ENCODE assay signal across 16 mouse cellular contexts in the genomic region with DNA sequence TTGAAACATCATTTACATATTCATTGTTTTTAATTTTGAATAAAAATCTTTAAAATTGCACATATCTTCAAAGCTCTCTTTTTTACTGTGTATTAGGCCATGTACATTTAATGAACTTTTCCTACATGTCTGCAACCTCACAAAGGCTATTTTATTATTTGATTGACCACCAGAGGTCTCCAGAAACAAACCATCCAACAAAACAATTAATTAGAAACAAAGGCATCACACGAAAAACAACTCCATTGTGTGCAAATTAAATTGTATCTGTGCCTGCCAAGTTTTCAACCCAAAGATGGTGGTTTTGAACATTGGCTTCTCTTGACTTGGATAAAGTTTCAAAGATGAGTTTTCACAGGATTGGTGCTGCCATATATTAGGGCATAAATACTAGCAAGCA.
DNase-seq lines count a peak whose midpoint lies in the region; ATAC-seq and TF ChIP-seq lines count a peak whose summit lies in the region.
"Had no signal": no experiment of that assay in that cellular context is flagged by ENCODE, and none has a peak within 500 bp of the region (broad histone marks: within the 10 kb centered on the region; RNA-seq: fewer than 3 reads in every experiment).

No protein-coding gene starts in this region.

- H3K36me3 ChIP-seq in intestine, postnatal 0 days (ENCODE audit: control insufficient read depth, insufficient read depth) = peaks cover 3% of the 10 kb centered on the region
- H3K36me3 ChIP-seq in intestine, embryonic 15.5 days = no peaks in the 10 kb centered on the region
- no peaks in the 10 kb centered on the region for H3K36me3 ChIP-seq in midbrain, embryonic 14.5 days (ENCODE audit: control insufficient read depth, insufficient read depth, low read length)
- no peaks in the 10 kb centered on the region for H3K36me3 ChIP-seq in midbrain, embryonic 11.5 days (ENCODE audit: control insufficient read depth, insufficient read depth, low read length)
- H3K36me3 ChIP-seq: lung, embryonic 15.5 days; midbrain, embryonic 13.5 days had no signal

- H3K4me2 ChIP-seq in intestine, postnatal 0 days (replicated peaks; ENCODE audit: low read depth) = no peak overlapping the region
- H3K4me2 ChIP-seq in intestine, embryonic 15.5 days (replicated peaks) = no peak overlapping the region
- H3K4me2 ChIP-seq in midbrain, embryonic 14.5 days (ENCODE audit: low read length) = no peak overlapping the region
- H3K4me2 ChIP-seq in midbrain, embryonic 11.5 days = no peak overlapping the region
- H3K4me2 ChIP-seq: lung, embryonic 15.5 days; midbrain, embryonic 13.5 days had no signal

- H3K27ac ChIP-seq in intestine, postnatal 0 days (ENCODE audit: low read depth, low read length) = no peak overlapping the region
- H3K27ac ChIP-seq in intestine, embryonic 15.5 days = no peak overlapping the region
- no peak overlapping the region for H3K27ac ChIP-seq in midbrain, embryonic 14.5 days (replicated peaks; ENCODE audit: low read depth, low read length)
- H3K27ac ChIP-seq in midbrain, embryonic 11.5 days (ENCODE audit: low read depth, low read length) = no peak overlapping the region
- H3K27ac ChIP-seq: lung, embryonic 15.5 days; midbrain, embryonic 13.5 days had no signal

- TF ChIP-seq CTCF in intestine, postnatal 0 days (IDR thresholded peaks at IDR 0.05; ENCODE audit: low read depth) = peak; percentile 45

- 22% methylated on average over 1 of the region's 1 CpGs for WGBS in intestine, postnatal 0 days
- WGBS in intestine, embryonic 15.5 days = 29% methylated on average over 1 of the region's 1 CpGs
- WGBS in midbrain, embryonic 14.5 days = 32% methylated on average over 1 of the region's 1 CpGs
- WGBS in midbrain, embryonic 11.5 days = 30% methylated on average over 1 of the region's 1 CpGs

- peak; percentile 28 for DNase-seq in midbrain, embryonic 14.5 days
- DNase-seq in midbrain, embryonic 11.5 days (ENCODE audit: low spot score, missing footprints) = no peak
- DNase-seq in c-Kit-positive CD71-negative TER-119-negative erythroid progenitor cells, embryonic 14.5 days (ENCODE audit: low read depth) = peak; percentile 4
- DNase-seq in adrenal gland, postnatal 14 days = no peak
- DNase-seq: cerebellum, adult 8-10 months; heart, adult 11 months; heart, postnatal 4 days; kidney, adult 8-10 months; right cerebral cortex, postnatal 25 days; thymus, postnatal 25 days had no signal

- no peak overlapping the region for H3K4me3 ChIP-seq in intestine, postnatal 0 days (ENCODE audit: low read depth, low read length)
- no peak overlapping the region for H3K4me3 ChIP-seq in intestine, embryonic 15.5 days (replicated peaks)
- no peak overlapping the region for H3K4me3 ChIP-seq in midbrain, embryonic 14.5 days (replicated peaks; ENCODE audit: low read depth, low read length)
- no peak overlapping the region for H3K4me3 ChIP-seq in midbrain, embryonic 11.5 days (ENCODE audit: low read depth, low read length)
- H3K4me3 ChIP-seq: lung, embryonic 15.5 days; midbrain, embryonic 13.5 days had no signal

- H3K27me3 ChIP-seq in intestine, postnatal 0 days (replicated peaks; ENCODE audit: control insufficient read depth, insufficient read depth, low read length) = no peaks in the 10 kb centered on the region
- no peaks in the 10 kb centered on the region for H3K27me3 ChIP-seq in intestine, embryonic 15.5 days (replicated peaks)
- H3K27me3 ChIP-seq in midbrain, embryonic 14.5 days (ENCODE audit: control insufficient read depth, insufficient read depth, low read length) = no peaks in the 10 kb centered on the region
- H3K27me3 ChIP-seq in midbrain, embryonic 11.5 days (ENCODE audit: control insufficient read depth, insufficient read depth, low read length) = no peaks in the 10 kb centered on the region
- H3K27me3 ChIP-seq: lung, embryonic 15.5 days; midbrain, embryonic 13.5 days had no signal

- no peak for ATAC-seq in intestine, postnatal 0 days
- ATAC-seq in intestine, embryonic 15.5 days = no peak
- no peak for ATAC-seq in midbrain, embryonic 14.5 days (ENCODE audit: low FRiP score, low TSS enrichment)
- ATAC-seq in midbrain, embryonic 11.5 days (ENCODE audit: low FRiP score) = no peak
- no peak for ATAC-seq in inflammation-experienced regulatory T-cells, adult 6 months
- ATAC-seq: midbrain, embryonic 13.5 days had no signal

- H3K9me3 ChIP-seq in intestine, postnatal 0 days (ENCODE audit: control insufficient read depth) = no peaks in the 10 kb centered on the region
- H3K9me3 ChIP-seq in intestine, embryonic 15.5 days = no peaks in the 10 kb centered on the region
- H3K9me3 ChIP-seq in midbrain, embryonic 14.5 days (ENCODE audit: control insufficient read depth, low read length) = no peaks in the 10 kb centered on the region
- no peaks in the 10 kb centered on the region for H3K9me3 ChIP-seq in midbrain, embryonic 11.5 days (ENCODE audit: control insufficient read depth, low read length)
- H3K9me3 ChIP-seq: G1E; lung, embryonic 15.5 days; midbrain, embryonic 13.5 days had no signal

- H3K4me1 ChIP-seq in intestine, postnatal 0 days (replicated peaks; ENCODE audit: control insufficient read depth, insufficient read depth, low read length) = no peaks in the 10 kb centered on the region
- H3K4me1 ChIP-seq in intestine, embryonic 15.5 days (replicated peaks) = no peaks in the 10 kb centered on the region
- H3K4me1 ChIP-seq in midbrain, embryonic 14.5 days (ENCODE audit: control insufficient read depth, insufficient read depth, low read length) = peaks cover 2% of the 10 kb centered on the region; the same call in 1 of the 2 replicates
- peaks cover 2% of the 10 kb centered on the region; the same call in 1 of the 2 replicates for H3K4me1 ChIP-seq in midbrain, embryonic 11.5 days (ENCODE audit: control insufficient read depth, insufficient read depth, low read length)
- H3K4me1 ChIP-seq: lung, embryonic 15.5 days had no signal

- no peak overlapping the region for H3K9ac ChIP-seq in intestine, postnatal 0 days (ENCODE audit: low read depth, low read length)
- H3K9ac ChIP-seq in intestine, embryonic 15.5 days = no peak overlapping the region
- no peak overlapping the region for H3K9ac ChIP-seq in midbrain, embryonic 14.5 days (replicated peaks; ENCODE audit: low read length)
- H3K9ac ChIP-seq in midbrain, embryonic 11.5 days (ENCODE audit: low read length) = no peak overlapping the region
- H3K9ac ChIP-seq: lung, embryonic 15.5 days; midbrain, embryonic 13.5 days had no signal

Comparison
In these comparisons a context has a peak if more than half of its experiments do, and no peak if none do; other contexts are left out.
1. DNase-seq: peak in midbrain, embryonic 14.5 days (single experiment) and c-Kit-positive CD71-negative TER-119-negative erythroid progenitor cells, embryonic 14.5 days (single experiment); none in midbrain, embryonic 11.5 days (single experiment) and adrenal gland, postnatal 14 days (single experiment).